Mouse (Mus musculus) thymus, adult 2 months (tissue): ENCODE data around the gene Itgb1bp1.

Source experiments
- CTCF ChIP-seq: fragments of 200-500 bp; IDR thresholded peaks from 2 replicates; pipeline ENCODE4 v1.5.1; 2012; ENCODE audit warnings: mild to moderate bottlenecking, control low read depth, low read length, moderate library complexity, borderline replicate concordance; ENCODE audit not compliant: control insufficient read depth, poor library complexity, insufficient read depth; ENCODE audit errors: extremely low read depth
- POLR2A ChIP-seq: fragments of 200-500 bp; IDR thresholded peaks from 2 replicates; pipeline ENCODE4 v1.6.1; 2012; ENCODE audit warnings: mild to moderate bottlenecking, low read length, control low read depth, moderate library complexity; ENCODE audit not compliant: control insufficient read depth, poor library complexity, insufficient read depth; ENCODE audit errors: extremely low read depth

GRCm38 (mm10) chr12:21266784-21267098, 19.3 kb downstream of the Itgb1bp1 start:
- TF ChIP-seq POLR2A, result no peak
- no peak for TF ChIP-seq CTCF
